Mouse (Mus musculus) large intestine, adult 2 months (tissue): ENCODE measurements at regions not wholly inside any gene's neighbourhood (a gene's known extent, or its start where the extent isn't known, plus 50 kb on each side); places are given as distances from the start of the nearest gene placed in this dataset.

Source experiments
- DNase-seq: peaks from one replicate; pipeline ENCODE4 v3.0.0-alpha.2; 2012; ENCODE audit warnings: low read depth, low spot score
- WGBS: fragments of 180-500 bp; shearing (Covaris S2); methylation state at CpG from one replicate; pipeline ENCODE4 v1.1.7; 2018; 5-methylcytosine and 5-hydroxymethylcytosine counted together

DNA sequence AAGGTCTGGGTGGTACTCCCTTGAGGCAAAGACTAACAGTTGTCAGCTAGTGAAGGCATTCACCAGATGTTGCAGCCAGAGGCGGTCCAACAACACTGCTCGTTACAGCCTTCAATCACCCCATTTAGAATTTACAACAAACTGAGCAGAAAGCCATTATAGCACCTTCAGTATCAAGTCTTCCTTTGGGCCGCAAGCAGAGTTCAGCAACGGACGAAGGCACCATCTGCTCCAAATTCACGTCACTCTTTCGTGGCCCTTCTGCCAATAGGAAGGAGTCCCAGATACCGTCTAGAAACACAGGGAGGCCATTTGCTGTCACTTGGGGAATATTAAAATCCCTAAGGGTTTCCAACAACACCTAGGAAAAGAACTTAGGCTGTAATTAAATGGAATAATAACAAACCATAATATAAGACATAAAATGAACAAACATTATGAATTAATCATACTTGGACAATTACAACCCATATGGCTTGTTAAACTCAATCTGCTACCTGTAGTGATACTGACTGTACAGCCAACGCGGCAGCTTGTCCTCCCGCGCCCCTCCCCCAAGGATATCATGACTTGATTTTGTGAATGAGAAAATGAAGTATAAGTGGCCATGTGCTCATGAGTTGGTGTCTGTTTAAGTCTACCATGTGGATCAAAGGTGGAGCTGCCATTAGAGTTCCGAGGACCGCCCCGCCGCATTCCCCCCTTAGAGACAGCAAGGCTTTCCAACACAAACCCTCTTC is 233.6 kb downstream of the Sp3 start:
- WGBS: 91% methylated on average over 16 of the region's 16 CpGs
- no peak for DNase-seq

GRCm38 (mm10) chr2:72747299-72747698 is 232.9 kb downstream of the Sp3 start:
- 87% methylated on average over 5 of the region's 5 CpGs for WGBS

DNA sequence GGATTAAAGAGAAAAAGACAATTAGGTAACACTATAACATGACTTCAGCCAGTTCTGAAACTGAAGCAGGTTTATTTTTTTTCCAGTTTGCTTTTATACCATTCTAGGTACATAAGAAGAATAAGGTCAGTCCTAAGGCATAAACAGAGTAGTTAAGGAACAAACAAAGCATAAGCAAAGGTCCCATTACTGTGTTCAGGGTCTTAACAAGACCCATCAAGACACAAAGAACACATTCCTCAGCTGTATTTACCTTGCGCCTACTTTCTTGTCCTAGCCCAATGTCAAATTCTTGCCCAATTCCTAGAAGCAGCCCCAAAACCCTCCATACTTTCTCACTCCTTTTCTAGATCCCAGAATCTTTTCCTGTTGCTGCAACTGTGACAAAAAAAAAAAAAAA is 230.8 kb downstream of the Sp3 start:
- DNase-seq: no peak
- 98% methylated on average over 1 of the region's 1 CpGs for WGBS

More at GRCm38 (mm10) chr2:72747299-72747698, 232.9 kb downstream of the Sp3 start:
- DNase-seq: no peak

- no peak for DNase-seq
Observed at GRCm38 (mm10) chr2:72751441-72751840, 228.8 kb downstream of the Sp3 start.

GRCm38 (mm10) chr2:72752624-72753176 is 227.5 kb downstream of the Sp3 start:
- 15% methylated on average over 4 of the region's 4 CpGs for WGBS
- peak; percentile 97 for DNase-seq

More at GRCm38 (mm10) chr2:72751441-72751840, 228.8 kb downstream of the Sp3 start:
- WGBS: 16% methylated on average over 1 of the region's 1 CpGs

DNA sequence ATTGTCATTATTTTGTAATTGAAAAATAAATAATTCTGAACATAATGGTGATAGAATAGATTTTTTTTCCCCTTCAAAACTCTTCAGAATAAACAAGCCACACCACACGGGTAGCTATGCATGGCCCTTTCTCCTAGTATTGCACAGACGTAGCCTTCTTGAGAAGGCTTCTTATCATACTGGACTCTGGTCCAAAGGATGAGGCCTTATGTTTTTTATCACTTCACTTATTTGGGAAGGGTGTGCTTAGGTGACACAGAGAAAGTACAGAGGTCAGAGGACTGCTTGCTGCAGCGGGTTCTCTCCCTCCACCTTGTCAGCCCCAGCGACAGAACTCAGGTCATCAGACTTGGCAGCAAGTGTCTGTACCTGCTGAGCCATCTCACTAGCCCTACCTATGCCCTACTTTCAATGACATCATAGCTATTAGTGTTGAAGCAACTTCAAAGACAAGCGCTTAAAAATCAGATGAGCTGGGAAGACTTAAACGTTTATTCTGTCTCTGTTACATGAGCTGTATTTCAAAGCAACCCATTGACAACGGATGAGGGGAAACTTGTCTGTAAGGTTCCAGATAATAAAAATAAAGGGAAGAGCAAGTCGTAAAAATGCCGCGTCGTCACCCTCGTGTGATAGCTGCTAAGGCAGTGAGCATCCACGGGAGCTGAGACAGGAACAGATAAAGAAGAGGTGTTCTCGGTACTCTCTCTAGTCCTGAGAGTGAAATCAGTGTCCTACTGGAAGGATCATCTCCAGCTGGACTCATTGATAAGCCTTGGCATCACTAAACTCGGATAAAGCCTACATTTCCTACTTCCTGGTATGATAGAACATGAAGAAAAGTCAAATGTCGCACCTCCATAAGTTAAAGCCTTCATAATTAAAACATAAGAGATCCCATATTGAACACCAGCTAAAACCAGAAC is 226.2 kb downstream of the Sp3 start:
- WGBS: 45% methylated on average over 16 of the region's 16 CpGs
- DNase-seq: peak; percentile 48

DNA sequence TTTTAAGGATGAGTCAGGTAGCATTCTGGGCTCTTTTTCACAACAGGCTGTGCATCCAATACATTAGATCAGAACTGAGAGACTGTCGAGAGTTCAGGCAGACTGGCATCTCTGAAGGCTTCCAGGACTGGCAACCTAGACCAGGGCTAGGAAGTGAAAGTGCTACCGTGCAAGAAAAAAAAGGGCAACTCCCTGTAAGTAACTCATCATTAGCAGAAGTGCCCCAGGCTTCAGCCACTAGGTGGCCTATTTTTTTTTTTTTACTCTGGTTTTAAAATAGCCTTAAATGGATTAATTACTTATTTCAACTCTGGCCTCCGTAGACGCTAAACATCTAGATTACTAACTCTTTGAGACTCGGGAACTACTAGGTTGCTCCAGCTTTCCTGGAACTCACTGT is 216.8 kb downstream of the Sp3 start:
- DNase-seq: no peak
- 85% methylated on average over 5 of the region's 5 CpGs for WGBS

GRCm38 (mm10) chr2:72769030-72769630 is 211.1 kb downstream of the Sp3 start:
- 26% methylated on average over 11 of the region's 11 CpGs for WGBS
- DNase-seq: no peak

GRCm38 (mm10) chr2:72773401-72773800 is 206.8 kb downstream of the Sp3 start:
- DNase-seq: no peak
- 91% methylated on average over 4 of the region's 4 CpGs for WGBS

- no peak for DNase-seq
- 73% methylated on average over 3 of the region's 3 CpGs for WGBS
Observed at GRCm38 (mm10) chr2:72777330-72777729, 202.9 kb downstream of the Sp3 start.

- DNase-seq: no peak
- 48% methylated on average over 8 of the region's 8 CpGs for WGBS
Observed at GRCm38 (mm10) chr2:72777806-72778510, 202.3 kb downstream of the Sp3 start.

DNA sequence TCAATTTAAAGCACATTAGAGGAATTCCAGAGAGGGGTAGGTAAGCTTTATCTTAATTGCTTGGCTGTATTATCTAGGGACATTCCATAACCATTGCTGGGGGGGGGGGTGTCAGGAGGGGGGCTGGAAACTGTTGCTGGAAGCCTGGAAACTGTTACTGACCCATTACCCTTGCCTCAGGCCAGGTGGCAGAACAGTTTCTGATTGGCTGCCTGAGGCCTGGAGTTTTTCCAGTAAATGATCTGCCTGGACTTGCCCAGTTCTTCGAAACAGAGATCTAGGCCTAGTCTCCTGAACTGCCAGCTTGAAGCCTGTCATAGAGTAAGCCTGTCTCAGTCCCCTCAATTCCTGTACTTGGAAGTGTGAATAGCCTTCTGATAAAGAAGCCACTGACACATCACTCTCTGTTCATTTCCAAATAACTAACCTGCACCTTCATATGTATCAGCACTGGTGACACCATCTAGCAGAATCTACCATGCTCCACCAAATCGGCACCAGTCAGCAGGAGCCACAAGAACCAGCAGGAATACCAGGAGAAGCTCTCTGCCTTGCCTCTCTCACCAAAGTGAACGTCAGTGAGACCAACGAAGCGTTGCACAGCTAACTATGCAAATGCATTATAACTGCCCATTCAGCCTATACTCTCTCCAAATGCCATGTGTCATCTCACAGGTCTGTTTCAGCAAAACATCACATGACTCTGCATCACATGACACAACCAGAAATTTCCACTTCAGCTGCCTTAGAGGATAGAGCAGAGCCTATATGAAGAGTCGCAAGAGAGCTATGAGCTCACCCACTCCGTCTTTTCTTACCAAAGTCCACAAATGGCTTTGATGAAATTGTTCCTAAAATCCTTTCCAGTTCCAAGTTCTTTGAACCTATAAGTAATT is 200.7 kb downstream of the Sp3 start:
- DNase-seq: no peak
- WGBS: 85% methylated on average over 7 of the region's 7 CpGs

- WGBS: 86% methylated on average over 15 of the region's 15 CpGs
- DNase-seq: no peak
Observed at GRCm38 (mm10) chr2:72781369-72782275, 198.6 kb downstream of the Sp3 start.

- DNase-seq: no peak
Observed at GRCm38 (mm10) chr2:72782355-72782754, 197.9 kb downstream of the Sp3 start.

GRCm38 (mm10) chr2:72785365-72786043 is 194.7 kb downstream of the Sp3 start:
- WGBS: 33% methylated on average over 8 of the region's 8 CpGs
- DNase-seq: peak; percentile 88

More at GRCm38 (mm10) chr2:72782355-72782754, 197.9 kb downstream of the Sp3 start:
- WGBS: 31% methylated on average over 7 of the region's 7 CpGs

GRCm38 (mm10) chr2:72786044-72786737 is 194.1 kb downstream of the Sp3 start:
- DNase-seq: no peak
- 44% methylated on average over 5 of the region's 5 CpGs for WGBS
